Mouse (Mus musculus): ENCODE results near the gene Fnbp4. TPM values are rescaled to one million over a fixed set of nuclear protein-coding genes. Genes with fewer than 3 reads are reported as not detected.

Gene Fnbp4
- 58.6 and 82.8 TPM in 2 replicates for polyA plus RNA-seq (2015; fragmentation: Nextera tagmentation; extraction: Ambion mirVana)

- DNase-seq (ENCODE audit: low spot score), result peak; percentile 99
These were observed at the start of gene Fnbp4 for GRCm38 (mm10) chr2:90745053-90745678. TSS of gene Fnbp4 (plus strand) at chr2:90745370.

- DNase-seq (ENCODE audit: low spot score), result no peak
These were observed 44.2 kb upstream of the Fnbp4 start for GRCm38 (mm10) chr2:90700943-90701342.

GRCm38 (mm10) chr2:90708548-90708947 is 36.6 kb upstream of the Fnbp4 start:
- no peak for DNase-seq (ENCODE audit: low spot score)

GRCm38 (mm10) chr2:90715555-90716092 is 29.5 kb upstream of the Fnbp4 start:
- no peak for DNase-seq (ENCODE audit: low spot score)

- DNase-seq (ENCODE audit: low spot score), result no peak
These were observed 27.8 kb upstream of the Fnbp4 start for GRCm38 (mm10) chr2:90717366-90717765.

GRCm38 (mm10) chr2:90717948-90718347 is 27.2 kb upstream of the Fnbp4 start:
- no peak for DNase-seq (ENCODE audit: low spot score)

- DNase-seq (ENCODE audit: low spot score), result no peak
These were observed 18.4 kb upstream of the Fnbp4 start for GRCm38 (mm10) chr2:90726818-90727217.

- DNase-seq (ENCODE audit: low spot score), result no peak
These were observed 9.8 kb upstream of the Fnbp4 start for GRCm38 (mm10) chr2:90735326-90735725.

- DNase-seq (ENCODE audit: low spot score), result no peak
These were observed 6.4 kb upstream of the Fnbp4 start for GRCm38 (mm10) chr2:90738801-90739200.

- no peak for DNase-seq (ENCODE audit: low spot score)
These were observed 5.8 kb upstream of the Fnbp4 start for GRCm38 (mm10) chr2:90739327-90739726.

- DNase-seq (ENCODE audit: low spot score), result no peak
These were observed 5.2 kb upstream of the Fnbp4 start for GRCm38 (mm10) chr2:90739921-90740320.

GRCm38 (mm10) chr2:90744285-90745052 is 701 bp upstream of the Fnbp4 start:
- peak; percentile 4 for DNase-seq (ENCODE audit: low spot score)

GRCm38 (mm10) chr2:90745740-90746537 is 769 bp downstream of the Fnbp4 start:
- DNase-seq (ENCODE audit: low spot score), result peak; percentile 13

- DNase-seq (ENCODE audit: low spot score), result no peak
These were observed 1.3 kb downstream of the Fnbp4 start for GRCm38 (mm10) chr2:90746538-90746865.

- no peak for DNase-seq (ENCODE audit: low spot score)
These were observed 2.0 kb downstream of the Fnbp4 start for GRCm38 (mm10) chr2:90747131-90747530.

GRCm38 (mm10) chr2:90749676-90750459 is 4.7 kb downstream of the Fnbp4 start:
- no peak for DNase-seq (ENCODE audit: low spot score)

- DNase-seq (ENCODE audit: low spot score), result no peak
These were observed 8.4 kb downstream of the Fnbp4 start for GRCm38 (mm10) chr2:90753565-90753964.

GRCm38 (mm10) chr2:90754188-90754587 is 9.0 kb downstream of the Fnbp4 start:
- DNase-seq (ENCODE audit: low spot score), result no peak

- DNase-seq (ENCODE audit: low spot score), result no peak
These were observed 20.0 kb downstream of the Fnbp4 start for GRCm38 (mm10) chr2:90765123-90765522.

- no peak for DNase-seq (ENCODE audit: low spot score)
These were observed 36.2 kb downstream of the Fnbp4 start for GRCm38 (mm10) chr2:90781323-90781722.

GRCm38 (mm10) chr2:90781938-90782337 is 36.8 kb downstream of the Fnbp4 start:
- DNase-seq (ENCODE audit: low spot score), result no peak

All from thymus, postnatal 0 days (tissue).